Mouse (Mus musculus) heart, adult 2 months (tissue): Measurements from ENCODE around the gene Fgd4. TPM values are rescaled to one million over a fixed set of nuclear protein-coding genes. Genes with fewer than 3 reads are reported as not detected.

Experiments
- DNase-seq, 2 experiments: peaks; one replicate each; pipeline ENCODE4 v3.0.0; 2021
- H3K27ac ChIP-seq: fragments of 200-600 bp; 2 replicates; pipeline ENCODE4 v1.8.1; 2022
- H3K27me3 ChIP-seq: fragments of 200-500 bp; 2 replicates; pipeline ENCODE4 v1.6.1; 2012; ENCODE audit warnings: mild to moderate bottlenecking, low read length, inconsistent platforms, mixed read lengths; ENCODE audit not compliant: control insufficient read depth, insufficient read depth
- H3K36me3 ChIP-seq: fragments of 200-500 bp; 2 replicates; pipeline ENCODE4 v1.6.1; 2012; ENCODE audit warnings: low read length, inconsistent platforms; ENCODE audit not compliant: control insufficient read depth, insufficient read depth
- H3K4me1 ChIP-seq: fragments of 200-500 bp; 2 replicates; pipeline ENCODE4 v1.6.1; 2011; ENCODE audit warnings: low read length; ENCODE audit not compliant: control insufficient read depth, insufficient read depth
- H3K4me3 ChIP-seq: fragments of 200-600 bp; 2 replicates; pipeline ENCODE4 v1.8.1; 2022
- H3K79me2 ChIP-seq: fragments of 200-500 bp; replicated peaks from 2 replicates; pipeline ENCODE4 v1.6.1; 2012; ENCODE audit warnings: mild to moderate bottlenecking, inconsistent platforms, low read length, moderate library complexity, mixed read lengths; ENCODE audit not compliant: control insufficient read depth, insufficient read depth
- H3K9ac ChIP-seq: fragments of 200-500 bp; 2 replicates; pipeline ENCODE4 v1.6.1; 2012; ENCODE audit warnings: low read depth, mild to moderate bottlenecking, control low read depth, inconsistent platforms, low read length, mixed read lengths
- CTCF ChIP-seq: fragments of 200-600 bp; IDR thresholded peaks from 2 replicates; pipeline ENCODE4 v1.8.1; 2022; ENCODE audit warnings: antibody characterized with exemption, mild to moderate bottlenecking, moderate library complexity
- EP300 ChIP-seq: fragments of 200-500 bp; IDR thresholded peaks from 2 replicates; pipeline ENCODE4 v1.6.1; 2011; ENCODE audit warnings: low read depth, low read length, control low read depth; ENCODE audit not compliant: insufficient read depth
- POLR2A ChIP-seq: fragments of 200-500 bp; IDR thresholded peaks from 2 replicates; pipeline ENCODE4 v1.6.1; 2011; ENCODE audit warnings: mild to moderate bottlenecking, low read depth, low read length, control low read depth; ENCODE audit not compliant: insufficient read depth
- WGBS: fragments of 180-500 bp; shearing (Covaris S2); methylation state at CpG from one replicate; pipeline ENCODE4 v1.1.7; 2018; 5-methylcytosine and 5-hydroxymethylcytosine counted together
- intact Hi-C: fragments of 180-260 bp; cut with DNase I; formaldehyde crosslinking; loops from one replicate; pipeline ENCODE4 v1.15.1; 2025
- long read RNA-seq: library from polyadenylated mRNA; stranded (forward); transcript quantifications from one replicate; pipeline ENCODE4 v2.0.0, GENCODE M21; 2021
- polyA plus RNA-seq: library from polyadenylated mRNA; depleted of rRNA; stranded (reverse); fragments of >200 nt; gene quantifications from 2 replicates; pipeline ENCODE4 v1.2.3, GENCODE M21; 2012; rRNA removed
- total RNA-seq, 2 experiments: library from RNA; stranded (reverse); gene quantifications; 2 replicates each; pipeline ENCODE4 v1.2.3; 2021

The Fgd4 gene
- total RNA-seq (10 to 100 TPM; 41.7 to 44.8 TPM), polyA plus RNA-seq (4.9 and 12.0 TPM in 2 replicates)
- long read RNA-seq, transcript Fgd4-201 (17 exons, 2,637 nt): major isoform, 5 of 11 reads
- long read RNA-seq, partial matches to known transcripts: 0 of 11 reads
- long read RNA-seq, other reads (novel, unspliced or antisense): 4 of 11 reads

DNA sequence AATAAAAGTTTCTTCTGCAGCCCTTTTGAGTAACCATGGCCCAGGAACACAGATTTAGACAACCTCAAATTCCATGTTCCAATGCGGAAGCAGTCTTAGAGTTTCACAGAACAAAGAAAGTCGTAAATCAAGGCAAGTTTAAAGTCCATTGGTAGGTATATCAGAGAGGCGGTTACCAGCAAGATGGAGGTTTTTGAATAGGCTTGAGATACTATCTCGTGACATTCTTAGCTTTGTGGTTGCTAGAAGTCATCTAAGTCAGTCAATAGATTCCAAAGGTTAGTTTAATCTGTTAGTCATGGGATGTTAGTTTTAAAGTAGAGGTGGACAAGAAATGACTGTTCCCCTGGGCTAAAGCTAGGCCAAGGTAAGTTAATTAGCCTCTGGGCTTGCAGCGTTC is at the start of gene Fgd4:
Fgd4 (minus strand) TSS at position 89 of the 400 bp plus-strand sequence.
- Histone ChIP-seq H3K9ac (peak within 1 kb of the TSS; percentile 91), H3K36me3 (no peaks in the 10 kb centered on the region), H3K4me1 (no peaks in the 10 kb centered on the region), H3K79me2 (no peaks in the 10 kb centered on the region), H3K27me3 (0 out of 2 replicates have a peak, but pooled peaks cover 3% of the 10 kb centered on the region), H3K4me3 (peak within 1 kb of the TSS; percentile 71), H3K27ac (peak within 1 kb of the TSS; percentile 34; the same call in 1 of the 2 replicates)
- TF ChIP-seq CTCF (no peak), EP300 (no peak), POLR2A (no peak)
- intact Hi-C loops: no loop called here
- no peak for DNase-seq
- 68% methylated on average over 5 of the region's 5 CpGs for WGBS

DNA sequence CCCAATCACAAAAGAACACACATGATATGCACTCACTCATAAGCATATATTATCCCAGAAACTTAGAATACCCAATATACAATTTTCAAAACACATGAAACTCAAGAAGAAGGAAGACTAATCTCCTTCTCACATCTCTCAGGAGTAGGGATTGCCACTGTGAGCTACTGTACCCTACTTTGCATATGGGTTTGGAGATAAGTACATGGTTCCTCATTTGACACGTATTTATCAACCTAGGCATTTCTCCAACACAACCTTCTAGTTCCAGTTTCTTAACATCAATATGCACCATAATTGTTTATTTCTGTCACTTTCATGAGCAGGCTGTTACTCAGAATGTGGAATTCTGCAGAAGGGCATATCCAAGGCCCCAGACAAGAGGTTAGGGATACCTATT is 44.8 kb upstream of the Fgd4 start:
- no peaks in the 10 kb centered on the region for H3K79me2 ChIP-seq
- WGBS: 49% methylated on average over 1 of the region's 1 CpGs

DNA sequence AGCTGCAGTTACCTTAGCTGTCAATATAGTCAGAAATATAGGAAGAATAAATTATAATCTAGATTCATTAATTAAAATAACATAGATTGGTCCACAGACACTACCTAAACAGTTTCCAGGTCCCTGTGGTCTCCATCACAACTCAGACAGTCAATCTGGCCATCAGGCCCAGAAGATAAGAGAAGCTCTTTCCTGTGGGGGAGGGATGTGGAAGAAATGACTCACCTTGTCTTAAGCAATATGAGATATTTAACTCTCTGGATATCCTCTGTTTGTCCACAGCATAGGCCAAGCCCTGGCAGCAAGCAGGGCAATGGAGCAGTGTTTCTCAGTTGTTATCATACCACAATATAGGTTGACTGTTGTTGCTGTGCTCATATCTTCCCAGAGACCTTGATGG is 33.4 kb upstream of the Fgd4 start:
- no peak overlapping the region for H3K9ac ChIP-seq
- no peak for DNase-seq
- no peak overlapping the region for H3K27ac ChIP-seq
- no peak for TF ChIP-seq POLR2A
- no peak for TF ChIP-seq EP300
- TF ChIP-seq CTCF: no peak
- no peaks in the 10 kb centered on the region for H3K27me3 ChIP-seq
- H3K4me1 ChIP-seq: no peaks in the 10 kb centered on the region
- no peak overlapping the region for H3K4me3 ChIP-seq
- no peaks in the 10 kb centered on the region for H3K36me3 ChIP-seq
- H3K79me2 ChIP-seq: no peaks in the 10 kb centered on the region
- intact Hi-C loops: no loop called here

More for the DNA sequence above, 44.8 kb upstream of the Fgd4 start:
- Histone ChIP-seq H3K36me3 (no peaks in the 10 kb centered on the region), H3K27me3 (no peaks in the 10 kb centered on the region), H3K4me1 (no peaks in the 10 kb centered on the region), H3K4me3 (no peak overlapping the region), H3K27ac (no peak overlapping the region), H3K9ac (no peak overlapping the region)
- DNase-seq: no peak
- intact Hi-C loops: no loop called here
- TF ChIP-seq EP300: no peak

DNA sequence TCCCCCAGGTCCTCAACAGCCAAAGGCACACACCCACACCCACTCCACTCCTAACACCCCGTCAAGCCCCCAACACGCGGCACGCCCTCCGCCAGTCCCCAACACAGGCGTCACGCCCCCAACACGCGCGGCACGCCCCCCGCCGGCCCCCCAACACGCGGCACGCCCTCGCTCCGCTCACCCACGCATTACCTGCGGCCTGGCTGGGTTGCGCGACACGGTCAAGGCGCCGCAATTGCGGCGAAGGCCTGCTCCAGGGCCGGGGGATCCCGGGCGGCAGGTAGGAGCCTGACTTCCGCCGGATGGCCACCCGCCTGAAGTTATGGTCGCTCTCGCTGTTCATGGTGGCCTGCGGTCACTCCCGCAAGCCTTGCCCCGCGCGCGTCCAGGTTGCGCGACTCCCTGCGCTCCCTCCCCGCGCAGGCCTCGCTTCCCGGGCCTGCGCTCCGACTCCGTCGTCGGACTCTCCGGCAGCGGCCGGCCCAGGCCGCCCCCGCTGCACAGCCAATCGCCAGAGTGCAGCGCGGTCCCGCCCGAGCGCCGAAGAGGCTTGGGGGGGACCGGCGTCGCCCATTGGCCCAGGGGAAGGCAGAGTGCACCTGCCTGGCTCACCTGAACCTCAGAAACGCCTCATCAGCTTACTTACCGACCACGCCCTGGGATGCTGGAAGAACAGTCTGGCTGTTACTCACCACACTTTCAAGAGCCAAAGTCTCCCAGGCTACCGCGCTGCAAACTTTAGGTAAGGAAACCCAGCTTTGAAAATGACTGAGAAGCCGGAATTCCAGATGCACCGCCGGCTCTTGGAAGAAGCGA is 555 bp downstream of the Fgd4 start:
- TF ChIP-seq CTCF (no peak), EP300 (no peak), POLR2A (no peak)
- Histone ChIP-seq H3K27me3 (0 out of 2 replicates have a peak, but pooled peaks cover 3% of the 10 kb centered on the region), H3K9ac (peak overlapping the region; percentile 91), H3K4me1 (no peaks in the 10 kb centered on the region), H3K4me3 (peak overlapping the region; percentile 71), H3K36me3 (no peaks in the 10 kb centered on the region), H3K79me2 (no peaks in the 10 kb centered on the region), H3K27ac (peak overlapping the region; percentile 34; the same call in 1 of the 2 replicates)
- peak; percentile 59 to 60 for DNase-seq
- intact Hi-C loops: no loop called here
- under 1% methylated on average over 77 of the region's 77 CpGs for whole genome bisulfite sequencing

DNA sequence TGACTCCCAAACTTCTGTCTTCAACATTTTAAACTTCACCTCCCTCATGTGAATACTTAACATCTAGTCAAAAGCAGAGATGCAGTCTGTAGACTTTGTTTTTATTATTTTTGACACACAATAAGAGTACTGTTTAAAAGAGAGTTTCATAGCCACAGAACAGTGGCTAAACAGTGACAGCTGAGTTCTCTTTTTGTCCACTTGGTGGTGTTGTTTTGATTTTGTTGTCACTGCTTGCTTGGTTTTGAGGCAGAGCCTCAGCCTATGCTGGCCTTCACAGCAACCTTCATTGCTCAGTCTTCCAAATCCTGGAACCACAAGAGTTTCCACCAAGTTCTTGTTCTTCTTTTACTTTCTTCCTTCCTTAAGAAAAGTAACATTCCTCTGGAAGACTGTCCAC is 3.8 kb downstream of the Fgd4 start:
- H3K4me3 ChIP-seq: no peak overlapping the region
- H3K4me1 ChIP-seq: no peaks in the 10 kb centered on the region
- 0 out of 2 replicates have a peak, but pooled peaks cover 3% of the 10 kb centered on the region for H3K27me3 ChIP-seq
- DNase-seq: no peak
- H3K36me3 ChIP-seq: no peaks in the 10 kb centered on the region
- peak; percentile 41 for TF ChIP-seq CTCF
- no peak for TF ChIP-seq POLR2A
- no peak overlapping the region for H3K27ac ChIP-seq
- no peak overlapping the region for H3K9ac ChIP-seq
- intact Hi-C loops: no loop called here
- H3K79me2 ChIP-seq: no peaks in the 10 kb centered on the region

DNA sequence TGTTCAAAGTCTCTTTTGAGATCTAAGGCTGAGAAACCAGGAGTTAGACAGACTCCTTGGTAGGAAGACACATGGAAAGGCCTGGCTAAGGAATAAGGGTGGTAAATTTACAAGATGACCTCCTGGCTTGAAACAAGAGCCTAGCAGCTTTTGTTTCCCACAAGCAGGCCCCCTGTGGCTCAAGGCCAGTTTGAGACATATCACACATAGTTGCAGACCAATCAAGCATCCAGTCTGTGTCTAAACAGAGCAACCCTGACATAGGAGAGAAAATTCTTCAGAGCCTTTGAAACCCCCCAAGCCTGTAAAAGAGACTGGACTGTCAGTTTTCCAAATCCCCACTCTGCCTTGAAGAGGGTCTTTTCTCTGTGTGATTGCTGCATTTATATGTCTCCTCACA is 7.7 kb downstream of the Fgd4 start:
- intact Hi-C loops: no loop called here

More for the DNA sequence above, 7.7 kb downstream of the Fgd4 start:
- H3K4me3 ChIP-seq: no peak overlapping the region
- DNase-seq: no peak
- H3K27ac ChIP-seq: no peak overlapping the region
- H3K4me1 ChIP-seq: no peaks in the 10 kb centered on the region
- H3K36me3 ChIP-seq: no peaks in the 10 kb centered on the region
- TF ChIP-seq POLR2A: no peak
- TF ChIP-seq EP300: no peak
- no peak for TF ChIP-seq CTCF
- no peaks in the 10 kb centered on the region for H3K27me3 ChIP-seq
- no peaks in the 10 kb centered on the region for H3K79me2 ChIP-seq
- no peak overlapping the region for H3K9ac ChIP-seq
